Mouse (Mus musculus) ES-CJ7 (cell line): ENCODE data around the gene Donson.
A peak's percentile ranks its signal among the peaks of the same experiment; 100 is the strongest.

Source experiments
- DNase-seq: peaks from one replicate; pipeline ENCODE4 v3.0.0; 2011; ENCODE audit warnings: low read depth, low spot score

Donson gene

DNA sequence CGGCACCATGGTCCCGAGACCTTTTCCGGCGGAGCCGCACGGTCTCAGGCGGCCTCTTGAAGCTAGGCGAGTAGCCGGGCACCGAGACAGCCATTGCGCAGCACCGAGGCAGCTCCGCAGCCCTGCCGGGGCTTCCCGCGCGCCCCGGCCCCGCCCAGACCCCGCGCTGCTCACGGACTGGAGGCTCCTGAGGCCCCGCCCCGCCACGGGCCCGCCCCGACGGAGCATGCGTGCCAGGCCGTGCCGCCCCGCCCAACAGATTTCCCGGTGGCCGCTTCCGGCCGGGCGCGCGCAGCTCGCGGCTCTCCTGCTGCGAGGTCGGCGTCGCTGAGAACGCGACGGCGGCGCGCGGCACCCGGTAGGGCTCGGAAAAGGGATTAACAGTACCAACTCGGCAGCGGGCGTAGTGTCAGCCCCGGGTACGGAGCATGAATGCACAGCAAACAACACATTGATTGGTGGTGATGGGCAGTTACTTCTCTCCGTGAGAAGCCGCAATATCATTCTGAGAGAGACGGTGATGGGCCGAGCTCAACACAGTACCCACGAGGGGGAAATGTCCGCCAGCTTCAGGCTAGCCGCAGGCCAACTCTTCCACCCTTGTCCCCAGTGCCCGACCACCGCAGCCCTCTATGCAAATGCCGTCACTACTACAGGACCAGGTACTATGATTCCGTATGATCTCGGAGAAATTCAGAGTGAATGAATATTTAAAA, at the start of gene Donson:
Gene Donson (minus strand): TSS at position 152 of the 716 bp plus-strand sequence.
- peak; percentile 90 for DNase-seq

DNA sequence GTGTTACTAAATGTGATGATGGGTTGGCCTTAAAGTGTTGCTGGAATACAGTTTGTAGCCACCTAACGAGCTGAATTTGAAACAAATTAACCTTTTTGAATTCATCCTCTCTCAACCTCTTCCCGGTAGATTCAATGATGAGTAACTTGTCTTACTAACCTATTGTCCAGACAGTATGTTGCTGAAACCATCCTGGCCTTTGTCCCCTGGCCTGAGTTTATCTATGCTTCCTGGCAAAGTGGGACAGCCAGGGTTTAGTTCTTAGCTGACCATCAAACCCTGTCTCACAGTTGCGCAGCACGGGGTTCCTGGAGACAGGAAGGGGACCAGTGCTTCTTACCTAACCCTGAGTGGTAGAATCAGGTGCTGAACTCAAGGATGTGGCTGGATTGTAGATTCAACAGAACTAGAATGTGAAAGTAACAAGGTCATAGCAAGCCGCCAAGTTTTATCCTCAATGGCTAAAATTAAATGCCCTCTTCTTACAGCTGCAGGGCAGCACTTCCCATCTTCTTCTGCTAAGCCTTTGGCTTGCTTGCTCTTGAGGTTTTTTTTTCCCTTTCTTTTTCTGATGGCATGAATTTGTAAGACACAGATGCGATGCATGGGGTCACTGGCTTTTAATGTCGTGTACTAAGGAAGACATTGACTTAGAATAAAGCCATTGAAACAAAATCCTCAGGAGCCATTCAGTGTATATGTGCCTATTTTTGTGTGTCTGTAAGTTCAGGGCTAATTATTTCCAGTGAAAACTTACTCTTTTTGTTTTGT, 47.7 kb upstream of the Donson start:
- peak; percentile 52 for DNase-seq

DNA sequence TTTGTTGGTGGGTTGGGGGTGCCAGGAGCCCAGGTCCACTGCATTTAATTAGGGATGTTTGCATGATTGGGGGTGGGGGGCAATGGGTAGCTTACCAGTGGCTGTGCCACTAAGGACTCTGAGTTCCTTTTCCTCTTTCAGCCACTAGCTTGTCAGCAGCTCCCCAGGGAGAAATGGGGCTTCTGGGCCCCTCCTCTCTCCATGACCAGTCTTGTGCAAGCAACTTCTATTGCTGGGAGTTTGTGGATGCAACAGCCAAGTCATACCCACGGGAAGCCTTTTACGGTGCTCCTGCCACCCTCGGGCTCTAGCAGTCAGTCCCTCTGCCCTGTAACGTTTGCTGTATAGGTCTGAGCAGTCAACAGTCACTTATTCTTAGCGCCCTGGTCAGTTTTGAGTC, 46.2 kb upstream of the Donson start:
- no peak for DNase-seq

DNA sequence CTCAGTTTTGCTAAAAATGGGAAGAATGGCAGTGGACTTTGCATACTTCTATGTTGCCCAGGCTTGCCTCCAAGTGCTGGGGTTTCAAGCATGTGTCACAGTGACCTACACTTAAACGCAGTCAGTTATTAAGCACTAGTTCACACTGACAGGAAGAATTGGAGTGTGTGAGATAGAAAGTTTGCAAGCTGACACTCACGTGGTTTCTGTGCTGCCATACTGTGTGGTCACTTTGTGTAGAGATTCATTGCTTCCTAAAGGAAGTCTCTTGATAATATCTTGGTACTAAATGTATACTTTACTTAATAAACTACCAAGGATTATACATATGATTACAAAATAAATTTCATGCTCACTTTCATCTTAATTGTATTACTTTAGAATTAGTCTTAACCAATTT, 44.2 kb upstream of the Donson start:
- no peak for DNase-seq

GRCm38 (mm10) chr16:91730446-91730845, 41.9 kb upstream of the Donson start:
- DNase-seq: no peak

- no peak for DNase-seq
These were observed 41.4 kb upstream of the Donson start for GRCm38 (mm10) chr16:91729821-91730441.

- peak; percentile 98 for DNase-seq
These were observed 40.5 kb upstream of the Donson start, which contains the start of gene Itsn1 for GRCm38 (mm10) chr16:91729066-91729482. Gene Itsn1 (plus strand): TSS chr16:91729281.

- peak; percentile 100 for DNase-seq
These were observed 39.8 kb upstream of the Donson start, which contains the start of gene Cryzl1 for GRCm38 (mm10) chr16:91728123-91729065. Gene Cryzl1 (minus strand): TSS chr16:91728975.

- DNase-seq: peak; percentile 34
These were observed 38.9 kb upstream of the Donson start for GRCm38 (mm10) chr16:91727433-91727832.

DNA sequence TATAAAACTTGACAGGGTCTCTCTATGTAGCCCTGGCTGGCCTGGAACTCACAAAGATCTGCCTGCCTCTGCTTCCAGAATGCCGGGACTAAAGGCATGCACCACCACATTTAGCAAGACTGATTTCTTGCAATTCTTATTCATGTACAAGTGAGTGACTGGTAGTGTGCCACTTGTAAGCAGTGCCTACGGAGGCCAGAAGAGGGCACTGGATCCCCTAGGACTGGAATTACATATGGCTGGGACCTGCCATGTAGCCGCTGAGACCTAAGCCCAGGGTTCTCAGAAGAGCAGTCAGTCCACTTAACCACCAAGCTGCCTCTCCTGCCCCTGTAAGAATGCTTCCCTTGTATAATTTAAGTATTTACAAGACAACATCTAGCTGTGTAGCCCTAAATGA, 35.7 kb upstream of the Donson start:
- peak; percentile 82 for DNase-seq

DNA sequence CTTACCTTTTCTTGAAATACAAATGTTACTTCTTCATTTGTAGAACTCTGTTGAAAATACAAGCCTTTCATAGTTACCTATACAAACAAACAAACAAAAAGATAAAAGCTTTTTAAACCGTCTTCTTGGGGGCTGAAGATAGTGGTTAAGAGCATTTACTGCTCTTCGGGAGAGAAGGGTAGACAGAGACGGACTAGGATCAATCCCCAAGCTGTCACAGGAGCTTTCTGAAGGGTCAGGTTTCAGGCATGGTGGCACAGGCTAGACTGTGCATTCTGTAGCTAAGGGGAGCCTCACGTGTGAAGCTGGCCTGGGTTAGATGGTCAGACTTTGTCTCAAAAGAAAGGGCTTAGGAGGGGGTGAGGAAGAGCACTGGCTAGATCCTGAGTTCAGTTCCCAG, 28.8 kb upstream of the Donson start:
- no peak for DNase-seq

DNA sequence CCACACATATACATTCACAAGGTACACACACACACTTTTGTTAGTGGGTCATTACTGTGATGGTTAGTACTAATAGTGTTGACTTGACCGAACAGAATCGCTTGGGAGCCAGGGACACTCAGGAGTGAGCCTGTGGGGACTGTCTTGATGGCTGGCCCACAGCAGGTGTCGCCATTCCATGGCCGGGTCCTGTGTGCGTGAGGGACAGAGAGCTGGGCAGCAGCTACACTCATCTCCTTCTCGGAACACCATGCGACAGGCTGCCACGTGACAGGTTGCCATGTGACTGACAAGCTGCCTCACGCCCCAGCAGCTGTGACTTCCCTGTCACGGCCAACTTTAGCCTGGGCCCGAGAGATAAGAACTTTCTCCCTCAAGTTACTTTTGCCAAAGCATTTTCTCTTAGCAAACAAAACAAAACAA, 28.4 kb upstream of the Donson start:
- no peak for DNase-seq

GRCm38 (mm10) chr16:91710241-91710640, 21.7 kb upstream of the Donson start:
- no peak for DNase-seq

DNA sequence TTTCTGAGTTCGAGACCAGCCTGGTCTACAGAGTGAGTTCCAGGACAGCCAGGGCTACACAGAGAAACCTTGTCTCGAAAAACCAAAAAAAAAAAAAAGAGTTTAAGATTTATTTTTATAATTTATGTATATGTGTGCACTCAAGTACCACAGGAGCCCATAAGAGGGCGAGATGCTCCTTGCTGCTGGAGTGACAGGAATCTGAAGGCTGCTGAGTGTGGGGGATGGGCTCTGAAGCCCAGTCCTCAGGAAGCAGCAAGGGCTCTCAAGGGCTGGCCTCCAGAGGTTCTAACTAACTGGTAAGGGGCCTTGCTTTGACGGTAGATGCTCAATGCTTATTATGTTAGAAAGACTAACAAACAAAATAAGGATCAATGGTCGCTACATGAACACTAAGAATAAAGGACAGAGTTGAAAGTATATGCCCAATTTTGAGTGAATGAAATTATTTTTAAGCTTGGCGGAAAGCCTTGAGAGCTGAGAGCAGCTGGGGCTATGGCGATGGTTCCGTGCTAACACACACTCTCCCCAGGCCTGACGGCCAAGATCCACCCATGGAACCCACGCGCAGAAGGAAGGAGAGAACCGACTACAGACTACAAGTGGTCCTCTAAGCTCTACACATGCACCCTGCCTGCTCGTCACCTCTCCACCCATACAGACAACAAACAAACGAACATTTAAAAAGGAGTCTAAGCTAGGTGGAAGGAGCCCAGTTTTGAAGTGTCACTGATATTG, 16.2 kb upstream of the Donson start:
- DNase-seq: peak; percentile 30

- DNase-seq: no peak
These were observed 14.2 kb upstream of the Donson start for GRCm38 (mm10) chr16:91702771-91703188.

GRCm38 (mm10) chr16:91701908-91702307, 13.3 kb upstream of the Donson start:
- no peak for DNase-seq

- DNase-seq: no peak
These were observed 10.4 kb upstream of the Donson start for GRCm38 (mm10) chr16:91698995-91699394.

DNA sequence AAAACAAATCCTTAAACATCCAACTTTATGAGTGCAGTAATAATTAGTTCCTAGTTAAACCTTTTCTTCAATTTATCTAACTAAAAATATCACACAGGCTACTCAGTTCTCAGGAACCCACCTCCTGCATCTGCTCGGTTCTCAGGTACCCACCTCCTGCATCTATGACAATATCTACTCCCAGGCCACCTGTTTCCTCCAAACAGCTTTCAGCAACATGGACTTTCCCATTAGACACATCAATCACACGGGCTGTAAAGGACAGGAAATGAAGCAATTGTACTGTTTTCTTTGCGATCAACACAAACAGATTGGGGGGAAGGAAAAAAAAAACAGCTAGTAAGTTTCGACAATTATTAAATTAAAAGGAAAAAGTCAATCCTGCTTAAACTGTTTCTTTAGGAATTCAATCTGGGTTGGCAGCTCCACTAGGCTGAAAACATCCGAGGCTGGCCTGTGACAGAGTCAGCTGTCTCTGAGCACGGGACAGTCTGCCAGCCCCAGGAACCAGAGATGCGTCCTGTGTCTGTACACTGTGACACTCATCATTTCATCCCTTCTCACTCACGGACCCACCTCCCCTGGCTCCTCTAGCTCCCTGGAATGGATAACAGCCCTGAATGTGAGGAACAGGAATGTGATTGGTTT, 6.7 kb upstream of the Donson start:
- no peak for DNase-seq

DNA sequence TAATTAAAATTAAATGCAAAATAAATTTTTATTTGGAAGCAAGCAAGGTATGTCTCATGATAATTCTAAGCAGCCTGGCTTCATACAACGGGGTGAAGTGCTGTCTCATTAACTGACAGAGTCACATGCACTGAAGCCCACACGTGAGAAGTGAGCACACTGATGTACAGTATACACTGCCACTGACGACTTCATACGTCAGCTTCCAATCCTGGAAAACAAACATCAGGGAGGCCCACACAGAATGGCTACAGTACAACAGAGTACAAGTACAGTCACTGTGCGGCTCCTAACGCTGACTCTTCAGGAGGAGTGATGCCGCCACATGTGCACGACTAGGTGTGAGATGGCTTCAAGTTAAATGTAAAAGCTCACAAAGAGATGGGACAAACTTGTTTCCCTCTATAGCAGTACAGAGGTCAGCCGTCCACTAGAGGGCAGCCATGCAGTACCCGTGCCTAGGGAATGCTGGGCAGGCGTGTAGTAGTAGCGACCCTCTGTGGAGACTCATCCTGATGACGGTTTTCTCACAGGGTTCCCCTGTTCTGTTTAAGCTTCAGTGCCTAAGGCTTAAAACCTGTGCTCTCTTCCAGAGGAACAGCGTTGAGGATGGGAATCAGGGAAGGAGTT, 6.0 kb upstream of the Donson start:
- peak; percentile 90 for DNase-seq

GRCm38 (mm10) chr16:91689791-91690190, 1.2 kb upstream of the Donson start:
- no peak for DNase-seq
